Mouse (Mus musculus): ENCODE measurements at regions not wholly inside any gene's neighbourhood (a gene's known extent, or its start where the extent isn't known, plus 50 kb on each side); places are given as distances from the start of the nearest gene placed in this dataset.

DNA sequence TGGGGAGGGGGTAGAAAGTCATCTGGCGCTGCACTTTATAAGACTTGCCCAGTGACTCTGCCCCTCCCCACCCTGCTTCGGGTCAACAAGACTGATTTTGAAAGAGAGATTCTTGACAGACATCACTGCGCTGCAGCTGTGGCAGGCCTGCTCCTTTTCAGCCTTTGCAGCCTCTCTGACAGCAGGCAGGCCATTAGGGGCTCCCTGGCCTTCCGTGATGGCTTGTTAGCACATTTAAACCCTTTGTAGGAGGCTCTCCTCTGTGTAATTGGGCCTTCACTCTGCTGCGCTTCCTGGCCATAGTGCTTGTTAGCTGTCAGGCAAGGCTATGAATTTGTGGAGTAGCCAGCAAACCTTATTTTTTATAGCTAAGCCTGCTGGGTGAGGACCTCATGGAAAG is 232.3 kb upstream of the Wscd1 start:
- DNase-seq: no peak

DNA sequence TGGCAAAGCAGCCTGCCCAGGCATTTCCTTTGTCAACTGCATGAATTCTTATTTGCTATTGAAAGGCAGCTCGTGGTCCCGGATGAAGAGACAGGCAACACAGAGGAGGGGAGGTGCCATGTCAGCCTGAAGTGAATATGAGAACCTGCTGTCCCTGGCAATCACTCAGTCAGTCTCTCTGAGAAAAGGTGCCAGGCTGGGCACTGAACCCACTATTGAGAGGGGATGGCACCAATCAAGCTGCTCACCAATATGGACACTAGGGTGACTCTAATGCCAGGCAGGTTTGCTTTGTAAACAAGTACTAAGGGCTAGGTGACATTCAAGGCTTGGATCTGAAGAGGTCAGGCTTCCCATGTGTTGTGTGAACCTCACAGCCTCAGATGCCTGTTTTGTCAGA is 222.0 kb upstream of the Wscd1 start:
- no peak for DNase-seq

DNA sequence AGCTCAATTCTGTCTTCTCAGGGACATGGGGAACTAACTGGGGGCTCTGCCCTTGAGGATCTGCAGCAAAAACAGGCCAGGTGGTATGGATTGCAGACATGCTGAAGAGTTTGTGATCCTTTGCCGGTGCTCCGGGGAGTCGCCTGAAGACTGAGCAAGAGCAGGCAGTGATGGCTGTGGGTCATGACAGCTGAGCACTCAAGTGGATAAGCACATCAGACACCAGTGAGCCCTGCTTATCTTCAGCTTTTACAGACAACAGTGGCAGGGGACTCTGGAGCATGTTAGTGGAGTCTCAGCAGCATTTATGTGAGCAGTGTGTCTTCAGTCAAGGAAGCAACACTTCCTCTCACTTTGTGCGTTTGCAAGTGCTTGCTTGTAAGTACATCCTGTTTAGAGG is 221.1 kb upstream of the Wscd1 start:
- no peak for DNase-seq

DNA sequence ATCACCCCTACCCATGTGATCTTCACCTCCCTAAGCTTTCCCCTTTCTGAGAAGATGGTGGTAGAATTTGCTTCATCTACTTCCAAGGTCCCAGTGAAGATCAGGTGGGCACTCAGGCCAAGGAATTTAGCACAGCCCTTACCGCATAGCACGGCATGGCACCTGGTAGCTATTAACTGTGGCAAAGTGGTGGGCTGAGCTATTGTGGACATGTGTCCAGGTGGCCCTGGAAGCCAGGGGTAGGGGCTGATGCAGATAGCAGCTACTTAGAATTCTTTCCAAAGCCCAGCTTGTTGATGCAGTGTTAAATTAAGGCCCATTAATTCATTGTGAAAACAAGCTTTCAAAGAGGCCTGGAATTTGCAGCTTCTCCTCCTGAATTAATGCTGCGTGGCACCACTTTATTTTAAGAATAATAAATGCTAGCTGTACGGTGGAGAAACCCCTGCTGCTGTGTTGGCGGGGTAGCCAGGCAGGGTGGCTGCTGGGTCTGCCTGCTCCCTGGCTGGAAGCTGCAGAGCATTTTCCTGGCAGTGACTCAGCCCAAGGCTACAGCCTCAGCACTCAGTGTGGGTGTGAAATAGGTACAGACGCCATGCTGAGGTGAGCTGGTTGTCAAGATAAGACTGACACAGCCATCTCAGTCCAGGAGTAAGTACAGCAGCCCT is 208.4 kb upstream of the Wscd1 start:
- peak; percentile 3 to 14 for DNase-seq

DNA sequence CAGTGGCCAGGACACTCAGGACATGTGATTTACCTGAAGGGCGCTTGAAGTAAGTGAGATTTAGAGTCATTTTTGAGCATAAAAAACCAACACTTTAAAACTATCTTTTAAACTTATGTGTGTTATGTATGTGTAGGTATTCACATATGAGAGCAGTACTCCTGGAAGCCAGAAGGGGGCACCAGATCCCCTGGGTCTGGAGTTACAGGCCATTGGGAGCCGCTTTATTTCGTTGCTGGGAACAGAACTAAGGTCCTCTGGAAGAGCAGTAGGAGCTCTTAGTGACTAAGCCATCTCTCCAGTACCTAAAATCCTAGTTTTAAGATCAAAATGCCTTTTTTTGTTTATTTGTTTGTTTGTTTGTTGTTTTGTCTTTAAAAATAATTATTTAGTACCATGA is 192.3 kb upstream of the Wscd1 start:
- DNase-seq: no peak

DNA sequence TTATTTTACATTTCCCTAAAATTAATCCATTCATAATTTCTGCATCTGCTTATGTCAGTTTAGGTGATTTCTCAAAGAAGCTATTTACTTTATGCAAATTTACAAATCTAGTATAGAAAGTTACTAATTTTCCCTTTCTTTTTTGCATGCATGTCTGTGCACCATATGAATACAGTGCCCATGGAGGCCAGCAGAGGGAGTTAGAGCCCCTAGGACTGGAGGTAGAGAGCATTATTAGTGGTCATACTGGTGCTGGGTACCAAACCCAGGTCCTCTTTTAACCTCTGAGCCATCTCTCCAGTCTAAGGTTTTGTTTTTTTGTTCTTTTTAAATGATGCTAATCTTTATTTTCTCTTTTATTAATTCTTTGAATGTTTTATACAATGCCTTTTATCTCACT is 184.9 kb upstream of the Wscd1 start:
- no peak for DNase-seq

DNA sequence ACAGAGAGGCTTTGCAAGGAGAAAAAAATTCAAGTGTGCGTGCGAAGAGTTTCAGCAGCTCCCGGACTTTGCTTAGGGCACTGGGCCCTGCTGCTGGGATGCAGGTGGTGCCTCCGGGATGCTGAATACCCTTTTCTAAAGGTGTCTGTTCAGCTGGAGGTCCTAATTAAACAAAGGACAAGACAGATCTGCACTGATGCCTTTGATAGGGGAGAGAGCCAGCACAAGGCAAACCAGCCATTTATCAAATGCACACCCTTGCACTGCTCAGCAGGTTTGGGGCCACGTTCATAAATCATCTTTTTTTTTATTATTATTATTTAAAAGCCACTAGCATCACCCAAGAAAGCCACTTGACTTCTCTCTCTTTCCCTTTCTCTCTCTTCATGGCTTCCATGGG is 172.9 kb upstream of the Wscd1 start:
- DNase-seq: no peak

DNA sequence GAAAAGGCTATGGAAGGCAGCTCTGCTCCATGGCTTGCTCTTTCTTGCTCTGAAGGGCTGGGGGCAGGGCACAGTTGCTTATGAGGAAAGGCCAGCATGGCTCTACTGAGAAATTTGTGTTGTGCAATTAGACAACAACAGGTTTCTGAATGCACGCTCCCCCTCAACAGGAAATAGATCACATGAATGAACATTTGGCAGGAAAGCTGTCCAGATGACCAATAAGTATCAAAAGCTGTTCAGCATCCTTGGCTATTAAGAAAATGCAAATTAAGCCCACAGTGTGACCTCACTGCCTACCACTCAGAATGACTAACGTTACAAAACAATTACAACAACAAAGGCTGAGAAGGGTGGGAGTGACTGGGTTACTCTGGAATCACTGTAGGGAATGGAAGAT is 167.9 kb upstream of the Wscd1 start:
- DNase-seq: no peak

DNA sequence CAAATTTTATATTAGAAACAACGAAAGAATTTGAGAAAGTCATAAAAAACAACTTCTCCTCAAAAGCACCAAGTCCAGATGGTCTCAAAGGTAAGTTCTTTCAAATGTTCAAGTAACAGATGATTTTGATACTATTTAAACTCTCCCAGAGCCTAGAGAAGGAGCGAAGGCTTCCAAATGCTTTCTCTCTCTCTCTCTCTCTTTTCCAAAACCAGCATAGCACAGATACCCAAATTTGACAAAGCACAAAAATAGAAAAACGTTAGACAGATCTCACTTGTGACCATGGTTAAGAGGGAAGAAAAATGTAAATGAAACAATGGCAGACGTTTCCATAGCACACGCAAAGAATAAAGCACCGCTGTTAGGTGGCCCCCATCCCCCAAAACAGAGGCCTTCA is 158.7 kb upstream of the Wscd1 start:
- no peak for DNase-seq

DNA sequence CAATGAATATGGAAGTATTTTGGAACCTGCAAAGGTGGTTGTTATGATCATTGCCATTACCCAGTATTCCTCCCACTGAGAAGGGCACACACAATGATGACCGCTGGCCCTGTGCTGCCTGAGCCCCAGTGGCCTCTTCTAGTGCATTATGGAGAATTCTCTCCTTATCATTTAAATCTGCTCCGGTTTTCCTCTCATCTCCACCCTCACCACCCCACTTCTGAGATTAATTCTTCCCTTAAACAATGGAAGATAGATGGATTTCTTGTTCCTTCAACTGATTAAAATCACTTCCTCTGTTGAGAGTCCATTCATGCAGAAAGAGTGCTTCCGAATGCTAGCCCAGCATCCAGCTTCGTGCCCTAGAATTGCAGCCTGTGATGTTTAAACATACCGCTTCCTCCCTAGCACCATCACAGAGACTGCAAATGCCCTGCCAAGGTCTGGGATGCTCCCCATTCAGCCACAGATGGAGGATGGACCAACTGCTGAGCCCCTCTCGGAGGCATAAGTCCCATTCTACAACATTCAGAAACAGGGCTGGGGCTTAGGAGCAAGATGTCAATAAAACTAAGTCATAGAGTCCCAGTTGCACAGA is 155.4 kb upstream of the Wscd1 start:
- no peak for DNase-seq

DNA sequence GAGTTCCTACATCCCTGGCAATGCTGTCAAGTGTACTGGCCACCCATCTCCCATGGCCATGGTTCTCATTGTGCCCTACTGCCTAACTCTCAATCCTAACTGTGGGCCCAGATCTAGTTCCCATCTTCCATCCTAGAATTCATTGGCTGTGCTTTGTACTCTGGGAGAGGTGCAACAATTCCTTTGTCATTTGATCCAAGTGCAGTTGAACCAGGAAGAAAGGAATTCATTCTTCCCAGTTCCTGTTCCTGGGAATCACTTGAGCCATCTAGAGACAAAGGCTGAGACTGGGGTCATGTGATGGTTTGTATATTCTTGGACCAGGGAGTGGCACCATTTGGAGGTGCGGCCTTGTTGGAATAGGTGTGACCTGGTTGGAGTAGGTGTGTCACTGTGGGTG is 152.0 kb upstream of the Wscd1 start:
- no peak for DNase-seq

DNA sequence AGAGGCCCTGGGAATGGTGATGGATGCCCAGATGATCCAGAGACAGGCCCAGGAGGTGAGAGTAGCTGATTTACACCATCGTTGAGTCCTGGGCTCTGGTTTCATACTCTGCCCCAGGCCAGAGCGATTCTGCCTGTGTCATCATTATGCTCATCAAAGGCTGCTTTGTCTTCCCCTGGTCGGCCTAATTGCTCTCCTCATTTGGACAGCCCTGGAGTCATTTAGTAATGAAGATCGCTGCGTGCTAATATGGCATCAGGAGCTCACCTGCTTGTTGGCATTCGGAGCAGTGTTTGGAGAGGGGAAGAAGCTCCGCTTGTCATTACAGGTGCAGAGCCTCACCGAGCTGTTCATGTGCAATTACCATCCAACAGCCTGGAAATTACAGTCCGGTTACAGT is 138.9 kb upstream of the Wscd1 start:
- DNase-seq: no peak

DNA sequence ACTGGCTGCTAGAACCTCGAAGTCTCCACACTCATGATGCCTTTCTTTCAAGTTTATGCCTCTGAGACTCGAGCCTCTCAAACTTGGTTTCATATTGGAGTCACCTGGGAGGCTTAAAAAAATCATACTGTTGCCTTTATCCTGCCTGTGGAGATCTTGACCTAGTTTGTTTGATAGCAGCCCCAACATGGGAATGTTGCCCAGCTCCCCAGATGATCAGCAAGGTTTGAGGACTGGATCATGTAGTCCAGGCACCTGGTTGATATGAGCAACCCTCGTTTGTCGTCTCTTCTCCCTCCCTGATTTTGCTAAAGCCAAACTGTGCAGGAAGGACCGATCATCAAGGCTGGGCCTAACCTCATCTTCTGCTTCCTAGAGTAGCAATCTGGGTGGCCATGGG is 134.2 kb upstream of the Wscd1 start:
- DNase-seq: no peak

DNA sequence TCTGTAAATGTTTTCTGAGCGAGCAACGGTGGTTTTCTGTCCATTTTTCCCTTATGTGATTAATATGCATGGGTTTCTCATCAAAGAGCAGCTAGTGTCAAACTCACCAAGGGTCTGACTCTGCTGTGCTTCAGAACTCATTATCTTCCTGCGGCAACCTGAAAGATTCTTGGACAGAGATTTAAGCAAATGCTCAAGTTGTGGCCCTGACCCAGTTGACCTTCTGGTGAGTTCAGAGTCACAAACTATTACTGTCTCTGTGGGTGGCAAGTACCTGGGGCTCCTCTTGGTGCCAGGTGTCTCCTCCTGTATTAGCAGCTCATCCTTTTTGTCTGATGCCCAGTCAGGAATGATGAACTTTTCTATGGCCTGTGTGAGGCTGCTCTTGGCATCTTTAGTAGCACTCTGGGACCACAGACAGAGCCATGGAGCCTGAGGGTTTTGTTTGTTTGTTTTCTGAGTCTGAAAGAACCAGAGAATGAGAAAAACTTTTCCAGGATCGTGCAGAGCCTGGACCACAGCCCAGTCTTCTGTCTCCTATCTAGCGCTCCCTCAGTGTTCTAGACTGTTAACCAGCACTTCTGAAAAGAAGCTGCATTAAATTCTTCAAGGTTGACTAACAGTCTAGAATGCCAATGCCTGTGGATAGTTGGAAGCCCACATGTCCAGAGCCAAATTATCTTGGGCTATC is 124.1 kb upstream of the Wscd1 start:
- DNase-seq: no peak

DNA sequence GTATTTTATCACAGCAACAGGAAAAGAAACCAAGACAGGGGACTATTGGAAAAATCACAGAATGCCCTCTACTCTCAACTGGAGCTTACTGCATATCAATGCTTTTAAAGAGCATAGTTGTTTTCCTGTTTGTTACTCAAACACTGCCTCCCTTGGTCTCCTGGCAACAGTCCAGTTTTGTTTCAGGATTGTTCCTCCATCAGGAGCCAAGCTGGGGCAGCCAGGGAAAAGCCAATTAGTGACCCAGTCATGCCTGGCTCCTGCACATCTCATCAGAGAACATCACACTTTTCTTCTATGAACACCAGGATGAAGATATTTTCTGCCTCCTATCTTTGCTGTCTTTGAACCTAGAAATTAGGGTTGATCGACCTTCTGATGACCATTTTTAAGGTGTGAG is 113.6 kb upstream of the Wscd1 start:
- DNase-seq: no peak

DNA sequence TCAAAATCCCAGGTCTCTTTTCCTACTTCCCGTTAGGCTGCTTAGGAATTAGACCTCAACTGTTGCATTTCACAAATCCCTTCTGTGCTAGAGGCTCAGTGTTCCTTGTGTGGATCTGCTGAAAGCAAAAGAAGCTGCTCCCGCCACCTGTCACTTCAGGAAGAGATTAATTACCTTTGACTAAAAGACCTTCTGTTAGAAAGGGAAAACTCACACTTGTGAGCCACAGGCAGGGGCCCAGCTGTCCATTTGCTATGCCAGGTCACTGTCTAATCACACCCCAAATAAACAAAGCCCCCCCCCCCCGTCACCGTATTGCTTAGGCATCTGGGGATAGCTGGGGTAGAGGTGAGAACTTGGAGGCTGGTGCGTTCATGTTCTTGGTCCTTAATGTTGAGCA is 112.9 kb upstream of the Wscd1 start:
- DNase-seq: no peak

DNA sequence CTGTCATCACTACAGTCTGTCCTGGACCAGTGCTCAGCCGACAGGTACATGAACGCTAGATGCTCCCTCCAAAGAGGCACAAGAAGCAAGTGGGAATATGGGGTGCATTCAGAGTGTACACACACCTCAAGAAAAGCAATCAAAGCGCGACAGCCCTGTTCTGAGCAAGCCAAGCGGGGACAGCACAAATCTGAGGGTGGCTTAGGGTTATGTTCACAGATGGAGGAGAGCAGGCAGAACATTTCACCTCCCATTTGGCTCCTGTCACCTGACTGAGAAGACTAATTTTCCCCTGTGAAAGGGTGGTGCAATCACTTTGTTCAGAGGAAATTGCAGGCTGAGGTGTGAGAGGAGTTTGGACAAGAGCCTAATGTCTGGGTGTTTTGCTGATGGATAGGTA is 106.8 kb upstream of the Wscd1 start:
- DNase-seq: no peak

DNA sequence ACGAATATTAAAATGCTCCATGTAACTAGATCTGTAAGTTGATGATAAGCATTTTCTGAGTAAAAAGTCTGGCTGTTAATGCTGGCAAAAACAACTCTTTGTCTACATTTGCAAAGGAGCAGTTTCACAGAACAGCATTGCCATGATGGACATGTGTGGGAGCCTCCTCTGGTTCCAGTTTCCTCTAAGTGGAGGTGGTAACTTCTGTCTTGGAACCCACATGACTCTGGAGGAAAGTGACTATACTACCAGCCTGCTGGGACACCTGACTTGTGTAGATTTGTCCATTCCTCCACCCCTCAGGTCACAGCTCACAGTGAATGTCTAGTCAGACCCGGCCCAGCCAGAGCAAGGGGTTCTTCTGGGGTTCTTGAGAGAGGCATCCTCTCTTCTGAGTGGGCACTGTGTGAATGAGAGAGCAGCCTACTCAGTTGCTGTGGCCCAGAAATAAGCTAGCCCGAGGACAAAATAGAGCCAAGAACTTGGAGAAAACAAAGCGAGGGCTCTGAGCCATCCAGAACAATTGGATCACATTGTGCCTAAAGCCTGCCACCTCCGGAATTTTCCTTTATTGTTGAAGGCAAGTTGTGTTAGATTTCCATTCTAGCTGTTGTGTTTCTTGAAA is 97.9 kb upstream of the Wscd1 start:
- peak; percentile 21 to 31 for DNase-seq

DNA sequence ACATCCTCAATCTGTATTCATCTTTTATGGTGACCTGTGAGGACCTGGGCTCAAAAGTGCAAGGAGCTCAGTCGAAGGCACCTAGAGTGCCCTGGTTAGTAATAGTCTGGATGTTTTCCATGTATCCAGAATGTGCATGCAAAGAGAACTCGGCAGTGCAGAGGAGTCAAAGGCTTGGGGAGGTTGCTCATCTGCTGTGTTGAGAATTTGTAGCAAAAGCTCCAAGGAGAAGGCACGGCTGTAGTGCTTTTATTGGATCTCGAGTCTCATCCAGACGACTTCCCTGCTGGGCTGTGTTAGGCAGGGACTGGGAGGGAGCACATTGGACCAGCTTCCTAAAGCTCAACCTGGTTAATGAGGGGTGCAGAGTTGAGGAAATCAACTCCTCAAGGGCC is 97.3 kb upstream of the Wscd1 start:
- peak; percentile 15 to 34 for DNase-seq

DNA sequence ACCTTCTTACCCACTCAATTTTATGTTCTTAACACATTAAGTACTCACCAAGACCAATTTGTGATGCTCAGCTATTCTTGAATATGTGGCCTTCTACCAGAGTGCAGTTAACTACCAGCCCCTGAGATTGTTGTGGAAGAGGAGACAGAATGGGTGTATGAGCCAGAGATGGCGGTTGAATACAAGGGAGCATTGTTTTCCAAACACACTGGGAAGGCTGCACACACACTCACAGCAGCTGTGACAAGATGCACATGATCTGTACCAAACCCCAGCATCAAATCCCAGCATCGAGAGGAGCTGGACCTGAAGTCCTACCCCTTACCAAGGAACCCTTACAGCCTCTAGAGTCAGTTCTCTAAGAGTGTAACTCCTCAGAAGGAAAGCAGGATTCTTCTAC is 91.4 kb upstream of the Wscd1 start:
- no peak for DNase-seq

DNA sequence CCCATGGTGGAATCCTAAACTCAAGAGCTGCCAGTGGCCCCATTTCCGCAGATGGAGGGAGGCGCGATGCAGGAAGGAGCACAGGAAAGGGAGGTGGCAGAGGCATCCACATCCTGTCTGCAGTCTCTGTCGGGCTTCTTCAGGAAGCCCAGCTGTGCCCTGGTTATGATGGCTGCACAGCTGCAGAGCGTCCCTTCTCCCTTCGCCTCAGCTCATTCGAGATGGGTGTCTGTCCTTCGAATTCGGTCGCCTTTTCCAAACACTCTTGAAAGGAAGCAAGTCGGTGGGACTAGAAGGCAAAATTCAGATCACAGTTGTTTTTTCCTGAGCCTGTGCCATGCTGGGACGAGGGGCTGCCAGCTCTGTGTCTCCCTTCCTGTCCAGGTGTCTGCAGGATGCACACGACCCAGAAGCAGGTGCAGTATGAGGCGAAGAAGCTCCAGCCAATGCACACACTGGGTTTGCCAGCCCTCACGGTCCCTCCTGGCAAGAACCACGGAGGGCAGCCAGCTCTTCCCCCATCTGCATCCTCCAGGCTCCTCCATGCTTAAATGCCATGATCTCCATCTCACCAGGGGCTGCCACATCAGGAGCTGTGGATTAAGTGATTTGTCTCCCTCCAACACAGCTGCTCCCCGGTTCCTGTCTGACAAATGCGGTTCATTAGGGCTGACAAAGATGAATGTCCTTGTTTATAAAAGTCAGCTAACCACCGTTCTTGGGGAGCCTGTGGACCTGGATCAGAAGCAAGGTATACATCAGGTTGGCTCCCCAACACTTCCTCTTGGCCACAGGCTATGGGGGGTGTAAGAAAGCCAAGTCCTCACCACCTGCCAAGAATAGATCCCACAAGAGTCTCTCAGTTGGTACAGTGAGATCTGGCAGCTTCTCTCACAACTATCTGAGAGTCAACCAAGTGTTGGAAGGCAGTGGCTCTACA is 79.3 kb upstream of the Wscd1 start:
- DNase-seq: no peak

DNA sequence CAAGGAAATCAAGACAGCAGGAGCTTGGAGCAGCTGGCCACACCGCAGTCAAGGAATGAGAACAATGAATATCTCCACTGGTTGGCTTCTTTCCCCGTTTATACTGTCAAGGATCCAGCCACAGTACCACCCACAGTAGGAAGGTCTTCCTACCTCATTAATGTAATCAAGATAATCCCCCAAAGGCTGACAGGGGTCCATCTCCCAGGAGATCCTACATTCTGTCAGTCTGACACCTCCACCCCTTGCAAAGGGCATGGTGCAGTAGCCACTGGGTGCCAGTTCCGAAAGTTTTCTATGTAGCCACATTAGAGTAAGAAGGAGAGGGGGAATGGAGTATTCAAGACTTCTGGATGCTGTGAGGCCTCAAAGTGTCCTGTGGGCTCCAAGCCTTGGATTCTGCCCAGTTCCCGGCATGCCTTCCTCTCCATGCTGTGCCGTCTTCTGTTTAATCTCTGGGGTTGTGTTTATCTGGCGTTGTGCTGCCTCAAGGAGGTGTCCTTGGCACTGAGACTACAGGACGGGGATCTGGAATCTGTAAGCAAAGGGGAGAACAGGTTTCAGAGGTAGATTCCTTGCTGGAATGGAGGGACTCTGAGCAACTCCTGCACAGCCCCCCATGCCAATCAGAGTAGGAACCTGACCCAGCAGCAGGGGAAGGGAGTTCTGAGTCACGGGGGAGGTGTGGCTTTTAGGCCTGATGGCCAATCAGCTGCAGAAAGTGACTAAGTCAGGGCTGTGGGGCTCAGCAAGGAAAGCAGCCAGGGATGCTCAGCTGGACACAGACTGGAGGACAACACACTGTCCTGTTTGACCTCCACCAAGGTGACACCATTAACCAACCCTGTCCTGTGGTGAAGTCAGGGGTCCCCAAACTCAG is 77.3 kb upstream of the Wscd1 start:
- no peak for DNase-seq

Measured in layer of hippocampus, postnatal 36 days (tissue).